Mouse (Mus musculus): ENCODE data around the gene Etnk1. TPM values are rescaled to one million over a fixed set of nuclear protein-coding genes. Genes with fewer than 3 reads are reported as not detected.

The Etnk1 gene
- total RNA-seq, 2 experiments from 2014 or later: 173 to 175 TPM

GRCm38 (mm10) chr6:143224057-143224456 lies 57.0 kb downstream of the Etnk1 start:
- TF ChIP-seq CTCF (conservative IDR thresholded peaks at IDR 0.05): no peak
- Histone ChIP-seq H3K27ac (no peak overlapping the region), H3K4me3 (no peak overlapping the region)
- DNase-seq (ENCODE audit: low spot score in 2 of 2): no peak

GRCm38 (mm10) chr6:143224885-143225284 lies 57.9 kb downstream of the Etnk1 start:
- no peak for TF ChIP-seq CTCF (conservative IDR thresholded peaks at IDR 0.05)
- Histone ChIP-seq H3K27ac (no peak overlapping the region), H3K4me3 (no peak overlapping the region)
- no peak for DNase-seq (ENCODE audit: low spot score in 2 of 2)

GRCm38 (mm10) chr6:143228696-143229095 lies 61.7 kb downstream of the Etnk1 start:
- H3K4me3 ChIP-seq: no peak overlapping the region
- H3K27ac ChIP-seq: no peak overlapping the region
- TF ChIP-seq CTCF (conservative IDR thresholded peaks at IDR 0.05): no peak
- DNase-seq (ENCODE audit: low spot score in 2 of 2): no peak

- no peak for DNase-seq (ENCODE audit: low spot score in 2 of 2)
- Histone ChIP-seq H3K27ac (no peak overlapping the region), H3K4me3 (no peak overlapping the region)
- TF ChIP-seq CTCF (conservative IDR thresholded peaks at IDR 0.05): no peak
These were observed 62.9 kb downstream of the Etnk1 start for GRCm38 (mm10) chr6:143229906-143230305.

- H3K27ac ChIP-seq: no peak overlapping the region
- no peak for TF ChIP-seq CTCF (conservative IDR thresholded peaks at IDR 0.05)
- no peak for DNase-seq (ENCODE audit: low spot score in 2 of 2)
- H3K4me3 ChIP-seq: no peak overlapping the region
These were observed 63.9 kb downstream of the Etnk1 start for GRCm38 (mm10) chr6:143230888-143231287.

GRCm38 (mm10) chr6:143232718-143233117 lies 65.7 kb downstream of the Etnk1 start:
- Histone ChIP-seq H3K27ac (no peak overlapping the region), H3K4me3 (no peak overlapping the region)
- TF ChIP-seq CTCF (conservative IDR thresholded peaks at IDR 0.05): no peak
- DNase-seq (ENCODE audit: low spot score in 2 of 2): no peak

GRCm38 (mm10) chr6:143234868-143235267 lies 67.8 kb downstream of the Etnk1 start:
- TF ChIP-seq CTCF (conservative IDR thresholded peaks at IDR 0.05): no peak

GRCm38 (mm10) chr6:143239362-143240074 lies 72.5 kb downstream of the Etnk1 start:
- Histone ChIP-seq H3K4me3 (no peak overlapping the region), H3K27ac (no peak overlapping the region)
- no peak for DNase-seq (ENCODE audit: low spot score in 2 of 2)
- no peak for TF ChIP-seq CTCF (conservative IDR thresholded peaks at IDR 0.05)

More at GRCm38 (mm10) chr6:143234868-143235267, 67.8 kb downstream of the Etnk1 start:
- H3K27ac ChIP-seq: no peak overlapping the region
- no peak overlapping the region for H3K4me3 ChIP-seq
- no peak for DNase-seq (ENCODE audit: low spot score in 2 of 2)

GRCm38 (mm10) chr6:143243191-143243590 lies 76.2 kb downstream of the Etnk1 start:
- Histone ChIP-seq H3K27ac (no peak overlapping the region), H3K4me3 (no peak overlapping the region)
- no peak for TF ChIP-seq CTCF (conservative IDR thresholded peaks at IDR 0.05)
- no peak for DNase-seq (ENCODE audit: low spot score in 2 of 2)

- TF ChIP-seq CTCF (conservative IDR thresholded peaks at IDR 0.05): no peak
- Histone ChIP-seq H3K4me3 (no peak overlapping the region), H3K27ac (no peak overlapping the region)
- DNase-seq (ENCODE audit: low spot score in 2 of 2): no peak
These were observed 90.9 kb downstream of the Etnk1 start for GRCm38 (mm10) chr6:143257921-143258320.

GRCm38 (mm10) chr6:143259169-143259629 lies 92.2 kb downstream of the Etnk1 start:
- no peak for TF ChIP-seq CTCF (conservative IDR thresholded peaks at IDR 0.05)
- DNase-seq (ENCODE audit: low spot score in 2 of 2): peak; percentile 19 to 22
- H3K27ac ChIP-seq: peak overlapping the region; percentile 84
- peak overlapping the region; percentile 45 for H3K4me3 ChIP-seq

GRCm38 (mm10) chr6:143259870-143260559 lies 93.0 kb downstream of the Etnk1 start:
- TF ChIP-seq CTCF (conservative IDR thresholded peaks at IDR 0.05): no peak
- Histone ChIP-seq H3K27ac (peak overlapping the region; percentile 84), H3K4me3 (peak overlapping the region; percentile 45)

GRCm38 (mm10) chr6:143260560-143261288 lies 93.7 kb downstream of the Etnk1 start:
- no peak for DNase-seq (ENCODE audit: low spot score in 2 of 2)
- TF ChIP-seq CTCF (conservative IDR thresholded peaks at IDR 0.05): no peak
- H3K27ac ChIP-seq: peak overlapping the region; percentile 84
- peak overlapping the region; percentile 45 for H3K4me3 ChIP-seq

More at GRCm38 (mm10) chr6:143259870-143260559, 93.0 kb downstream of the Etnk1 start:
- no peak for DNase-seq (ENCODE audit: low spot score in 2 of 2)

Data from layer of hippocampus, adult 2 months (tissue).